Mouse (Mus musculus) layer of hippocampus, postnatal 36 days (tissue): Measurements from ENCODE around the gene Tnfsf11. TPM values are rescaled to one million over a fixed set of nuclear protein-coding genes. Genes with fewer than 3 reads are reported as not detected.

Source experiments
- DNase-seq, 2 experiments: peaks; one replicate each; pipeline ENCODE4 v3.0.0; 2022
- microRNA-seq, 2 experiments: library from miRNA; unstranded; fragments of <30 nt; microRNA quantifications; one replicate each; pipeline ENCODE4 v1.2.0; 2021
- total RNA-seq, 2 experiments: library from RNA; stranded (reverse); gene quantifications; 2 replicates each; pipeline ENCODE4 v1.2.3; 2021

Tnfsf11 gene
- total RNA-seq, 2 experiments from 2014 or later: not detected

- DNase-seq: peak in 1 of 2 experiments; percentile 46
Observed at GRCm38 (mm10) chr14:78287906-78288800, 19.7 kb downstream of the Tnfsf11 start.

GRCm38 (mm10) chr14:78286011-78286548 is 21.8 kb downstream of the Tnfsf11 start:
- no peak for DNase-seq

GRCm38 (mm10) chr14:78282490-78282889 is 25.4 kb downstream of the Tnfsf11 start:
- DNase-seq: peak; percentile 40 to 42

GRCm38 (mm10) chr14:78276395-78276930 is 31.4 kb downstream of the Tnfsf11 start:
- peak; percentile 15 to 25 for DNase-seq

- DNase-seq: no peak
Observed at GRCm38 (mm10) chr14:78274851-78275250, 33.0 kb downstream of the Tnfsf11 start.

DNA sequence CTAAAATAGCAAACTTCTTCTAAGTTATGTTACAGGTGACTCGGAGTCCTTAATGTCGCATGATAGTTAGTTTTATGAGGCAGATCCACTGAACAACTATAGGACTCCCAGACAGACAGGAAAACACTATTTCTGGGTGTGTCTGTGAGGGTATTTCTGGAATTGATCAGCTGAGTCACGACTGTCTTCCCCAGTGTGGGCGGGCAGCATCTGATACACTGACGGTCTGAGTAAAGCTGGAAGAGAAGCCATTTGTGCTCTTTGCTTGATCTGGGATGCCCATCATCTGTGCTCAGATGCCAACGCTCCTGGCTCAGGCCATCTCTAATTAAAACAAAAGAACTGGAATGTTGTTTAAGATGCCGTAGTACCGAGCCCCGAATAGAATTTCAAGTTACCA is 33.7 kb downstream of the Tnfsf11 start:
- DNase-seq: peak; percentile 51 to 55

GRCm38 (mm10) chr14:78273571-78273970 is 34.3 kb downstream of the Tnfsf11 start:
- DNase-seq: peak in 1 of 2 experiments; percentile 15

DNA sequence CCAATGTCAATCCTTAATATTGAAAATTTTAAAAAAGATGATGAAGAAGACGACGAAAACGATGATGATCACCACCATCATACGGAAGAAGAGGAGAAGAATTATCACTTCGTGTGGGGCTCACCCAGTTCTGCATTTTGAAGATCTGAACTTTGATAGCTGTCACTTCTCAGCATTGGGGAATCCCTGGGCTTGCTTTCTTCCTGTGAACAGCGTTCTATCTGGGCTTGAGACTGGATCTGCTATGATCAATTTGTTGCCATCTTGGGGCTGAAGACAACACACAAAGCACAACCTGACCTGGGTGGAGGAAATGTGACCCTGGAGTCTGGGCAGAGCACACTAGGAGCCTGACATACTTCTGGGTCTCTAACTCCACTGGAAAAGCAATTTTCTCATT is 43.0 kb downstream of the Tnfsf11 start:
- no peak for DNase-seq

DNA sequence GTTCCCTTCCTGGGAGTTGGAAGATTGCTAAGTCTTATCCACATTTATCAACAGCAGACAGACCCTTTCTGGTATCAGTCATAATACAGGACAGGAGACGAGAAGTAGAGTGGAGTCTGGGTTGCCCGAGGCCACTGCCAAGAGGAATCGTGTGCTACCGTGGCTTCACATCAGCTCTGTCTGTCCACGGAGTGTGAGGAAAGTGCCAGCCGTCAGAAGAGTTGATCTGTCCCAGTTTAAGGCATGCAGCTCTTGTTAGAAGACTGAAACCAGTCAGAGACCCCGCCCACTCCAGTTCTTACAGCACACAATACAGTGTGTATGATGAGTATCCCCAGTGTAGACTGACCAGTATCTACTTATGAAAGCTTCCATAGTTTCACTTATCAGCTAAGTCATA is 45.2 kb downstream of the Tnfsf11 start:
- DNase-seq: no peak

DNA sequence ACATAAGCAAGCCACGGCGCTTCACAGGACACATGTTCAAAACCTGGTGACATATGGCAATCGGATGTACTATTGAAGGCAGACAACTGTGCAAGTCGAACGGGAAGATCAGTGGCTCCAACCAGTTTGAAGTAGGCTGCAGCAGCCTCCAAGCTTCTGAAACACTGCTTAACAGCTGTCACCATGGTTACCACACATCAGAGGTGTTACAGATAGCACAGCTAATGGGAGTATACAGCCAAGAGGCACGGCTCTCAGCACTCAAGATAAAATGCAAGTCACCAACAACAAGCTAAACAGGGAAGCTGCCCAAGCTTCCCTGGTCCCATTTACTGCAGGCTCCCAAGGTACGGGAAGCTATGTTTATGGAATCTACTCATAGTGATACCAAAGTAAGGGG is 46.6 kb downstream of the Tnfsf11 start:
- no peak for DNase-seq

DNA sequence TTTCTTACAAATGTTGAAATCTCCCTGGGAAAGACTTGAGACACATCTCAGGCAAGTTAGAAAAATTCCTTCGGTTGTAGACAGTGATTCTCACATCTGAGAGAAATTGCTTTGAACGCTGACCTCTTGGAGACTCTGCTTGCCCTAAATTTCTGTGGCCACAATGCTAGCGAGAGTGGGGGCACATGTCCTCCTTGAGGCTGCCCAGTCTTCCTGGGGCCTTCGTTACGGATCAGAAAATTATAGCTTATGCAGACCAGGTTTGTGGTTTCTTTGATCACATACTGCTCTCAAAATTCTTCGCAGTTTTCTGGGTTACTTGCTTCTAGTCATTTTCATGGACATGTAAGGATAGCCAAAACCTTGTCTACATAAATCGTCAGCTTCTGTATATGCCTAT is 53.8 kb downstream of the Tnfsf11 start:
- no peak for DNase-seq

- DNase-seq: no peak
Observed at GRCm38 (mm10) chr14:78246601-78247000, 61.2 kb downstream of the Tnfsf11 start.

GRCm38 (mm10) chr14:78244811-78245210 is 63.0 kb downstream of the Tnfsf11 start:
- peak in 1 of 2 experiments; percentile 4 for DNase-seq

DNA sequence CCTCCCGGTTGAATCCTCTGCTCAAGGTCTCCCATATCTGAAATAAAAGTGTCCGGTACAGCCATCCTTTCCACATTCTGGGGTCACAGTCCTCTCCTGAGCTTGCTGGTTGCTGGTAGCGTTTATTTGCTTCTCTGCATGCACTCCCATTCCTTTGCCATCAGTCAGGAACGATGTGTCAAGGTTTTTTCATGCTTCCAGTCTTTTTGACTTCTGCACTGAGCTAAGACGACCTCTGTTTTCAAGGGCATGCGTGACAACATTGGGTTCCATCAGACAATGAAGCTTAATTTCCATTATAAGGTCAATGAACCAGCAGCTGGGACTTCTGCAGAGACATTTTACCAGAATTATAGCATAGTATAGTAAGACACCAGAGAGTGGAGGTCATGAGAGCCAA is 68.5 kb downstream of the Tnfsf11 start:
- DNase-seq: no peak

GRCm38 (mm10) chr14:78237238-78237637 is 70.6 kb downstream of the Tnfsf11 start:
- DNase-seq: no peak

- no peak for DNase-seq
Observed at GRCm38 (mm10) chr14:78236144-78236543, 71.7 kb downstream of the Tnfsf11 start.

DNA sequence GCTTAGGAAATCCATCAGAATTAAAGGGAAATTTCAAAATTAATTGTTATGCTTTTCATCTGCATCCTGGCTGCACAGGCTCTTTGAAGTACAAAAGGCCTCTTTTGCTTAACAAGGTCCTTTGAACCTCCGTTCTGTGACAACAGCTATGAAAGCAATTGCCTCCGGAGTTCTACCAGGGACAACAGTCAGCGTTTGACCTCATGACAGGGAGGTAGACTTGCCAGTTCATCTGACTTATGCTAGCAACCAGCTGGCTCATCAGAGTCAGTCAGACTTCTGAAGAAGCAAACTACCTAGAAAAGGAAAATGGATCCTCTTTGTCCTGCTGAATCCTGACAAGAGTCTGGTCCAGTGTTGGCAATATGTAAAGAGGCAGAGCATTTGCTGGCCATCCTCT is 72.5 kb downstream of the Tnfsf11 start:
- no peak for DNase-seq

- no peak for DNase-seq
Observed at GRCm38 (mm10) chr14:78229012-78229411, 78.8 kb downstream of the Tnfsf11 start.

Small RNA genes lying within 50 kb of the gene (microRNA-seq; reads per million reads assigned to microRNA genes)
- gene Gm23652: 0 reads per million in 2 experiments

Other genes starting within 250 kb of the Tnfsf11 start
- gene Fam216b, start 219.0 kb downstream of the Tnfsf11 start, total RNA-seq: under 1 TPM; 0.30 to 0.61 TPM
- 100 to 1,000 TPM; 192 to 197 TPM for gene Akap11, start 228.8 kb upstream of the Tnfsf11 start, total RNA-seq